Mouse (Mus musculus): ENCODE results near the gene Cacna2d3. TPM values are rescaled to one million over a fixed set of nuclear protein-coding genes. Genes with fewer than 3 reads are reported as not detected.

Cacna2d3 gene
- polyA plus RNA-seq, 1 experiment from 2014 or later, result 19.1 TPM

- no peak for ATAC-seq (ENCODE audit: insufficient read depth, low FRiP score, low TSS enrichment)
- H3K27ac ChIP-seq (ENCODE audit: low read depth, low read length), result no peak overlapping the region
Observed at GRCm38 (mm10) chr14:29040606-29041364, 680.9 kb downstream of the Cacna2d3 start.

GRCm38 (mm10) chr14:29038246-29038645 lies 683.4 kb downstream of the Cacna2d3 start:
- H3K4me3 ChIP-seq (ENCODE audit: low read depth, low read length), result no peak overlapping the region
- no peak overlapping the region for H3K9ac ChIP-seq (ENCODE audit: low read length)
- no peak overlapping the region for H3K27ac ChIP-seq (ENCODE audit: low read depth, low read length)
- H3K36me3 ChIP-seq (ENCODE audit: control insufficient read depth, insufficient read depth, low read length), result no peaks in the 10 kb centered on the region
- no peak for DNase-seq (ENCODE audit: low spot score)
- ATAC-seq (ENCODE audit: insufficient read depth, low FRiP score, low TSS enrichment), result no peak
- H3K9me3 ChIP-seq (ENCODE audit: control insufficient read depth, low read length), result no peaks in the 10 kb centered on the region
- 38% methylated on average over 5 of the region's 5 CpGs for WGBS
- H3K4me1 ChIP-seq (ENCODE audit: control insufficient read depth, insufficient read depth, low read length), result 0 out of 2 replicates have a peak, but pooled peaks cover 5% of the 10 kb centered on the region
- H3K27me3 ChIP-seq (ENCODE audit: control insufficient read depth, insufficient read depth, low read length), result no peaks in the 10 kb centered on the region
- H3K4me2 ChIP-seq (ENCODE audit: low read depth), result no peak overlapping the region

More at GRCm38 (mm10) chr14:29040606-29041364, 680.9 kb downstream of the Cacna2d3 start:
- H3K9ac ChIP-seq (ENCODE audit: low read length), result no peak overlapping the region
- no peaks in the 10 kb centered on the region for H3K27me3 ChIP-seq (ENCODE audit: control insufficient read depth, insufficient read depth, low read length)
- 41% methylated on average over 9 of the region's 9 CpGs for WGBS
- H3K36me3 ChIP-seq (ENCODE audit: control insufficient read depth, insufficient read depth, low read length), result no peaks in the 10 kb centered on the region
- no peak overlapping the region for H3K4me3 ChIP-seq (ENCODE audit: low read depth, low read length)
- no peaks in the 10 kb centered on the region for H3K9me3 ChIP-seq (ENCODE audit: control insufficient read depth, low read length)
- H3K4me1 ChIP-seq (ENCODE audit: control insufficient read depth, insufficient read depth, low read length), result 0 out of 2 replicates have a peak, but pooled peaks cover 5% of the 10 kb centered on the region
- DNase-seq (ENCODE audit: low spot score), result peak; percentile 49
- H3K4me2 ChIP-seq (ENCODE audit: low read depth), result no peak overlapping the region

- H3K9ac ChIP-seq (ENCODE audit: low read length), result no peak overlapping the region
- H3K27ac ChIP-seq (ENCODE audit: low read depth, low read length), result no peak overlapping the region
- H3K9me3 ChIP-seq (ENCODE audit: control insufficient read depth, low read length), result no peaks in the 10 kb centered on the region
- DNase-seq (ENCODE audit: low spot score) (no peak), ATAC-seq (ENCODE audit: insufficient read depth, low FRiP score, low TSS enrichment) (no peak)
- H3K27me3 ChIP-seq (ENCODE audit: control insufficient read depth, insufficient read depth, low read length), result no peaks in the 10 kb centered on the region
- H3K4me3 ChIP-seq (ENCODE audit: low read depth, low read length), result no peak overlapping the region
- 91% methylated on average over 1 of the region's 1 CpGs for WGBS
- no peaks in the 10 kb centered on the region for H3K36me3 ChIP-seq (ENCODE audit: control insufficient read depth, insufficient read depth, low read length)
- H3K4me2 ChIP-seq (ENCODE audit: low read depth), result no peak overlapping the region
- H3K4me1 ChIP-seq (ENCODE audit: control insufficient read depth, insufficient read depth, low read length), result 0 out of 2 replicates have a peak, but pooled peaks cover 3% of the 10 kb centered on the region
Observed at GRCm38 (mm10) chr14:29031858-29032395, 689.7 kb downstream of the Cacna2d3 start.

- Histone ChIP-seq H3K4me1 (ENCODE audit: control insufficient read depth, insufficient read depth, low read length) (0 out of 2 replicates have a peak, but pooled peaks cover 3% of the 10 kb centered on the region), H3K4me3 (ENCODE audit: low read depth, low read length) (no peak overlapping the region), H3K27me3 (ENCODE audit: control insufficient read depth, insufficient read depth, low read length) (no peaks in the 10 kb centered on the region), H3K4me2 (ENCODE audit: low read depth) (no peak overlapping the region), H3K9me3 (ENCODE audit: control insufficient read depth, low read length) (no peaks in the 10 kb centered on the region), H3K36me3 (ENCODE audit: control insufficient read depth, insufficient read depth, low read length) (no peaks in the 10 kb centered on the region), H3K27ac (ENCODE audit: low read depth, low read length) (no peak overlapping the region), H3K9ac (ENCODE audit: low read length) (no peak overlapping the region)
- no peak for ATAC-seq (ENCODE audit: insufficient read depth, low FRiP score, low TSS enrichment)
- DNase-seq (ENCODE audit: low spot score), result no peak
- WGBS, result 71% methylated on average over 9 of the region's 9 CpGs
Observed at GRCm38 (mm10) chr14:29030519-29030918, 691.1 kb downstream of the Cacna2d3 start.

DNA sequence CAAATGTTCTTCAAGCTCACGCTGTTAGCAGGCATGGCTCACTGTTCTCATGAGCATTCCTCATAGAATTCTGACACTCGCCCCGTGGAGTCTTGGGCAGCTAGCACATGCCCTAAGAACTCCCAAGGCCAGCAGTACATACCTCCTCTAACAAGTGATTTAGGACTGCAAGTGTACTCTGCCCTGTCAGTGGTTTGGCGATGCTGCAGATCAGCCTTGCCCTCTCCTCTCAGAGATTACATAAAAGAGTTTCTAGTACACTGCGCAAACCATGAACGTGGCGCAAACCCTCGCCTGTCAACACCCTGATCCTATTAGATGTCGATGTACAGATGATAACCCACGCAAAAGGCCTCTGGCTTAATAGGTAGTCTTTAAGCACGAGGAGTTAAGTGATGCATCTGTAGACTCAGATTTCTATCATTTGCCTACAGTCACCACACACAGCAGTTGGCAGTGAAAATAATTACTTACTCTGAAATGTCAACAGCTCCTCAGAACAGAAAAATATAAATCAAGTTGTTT lies 691.7 kb downstream of the Cacna2d3 start:
- no peaks in the 10 kb centered on the region for H3K9me3 ChIP-seq (ENCODE audit: control insufficient read depth, low read length)
- no peaks in the 10 kb centered on the region for H3K36me3 ChIP-seq (ENCODE audit: control insufficient read depth, insufficient read depth, low read length)
- DNase-seq (ENCODE audit: low spot score) (no peak), ATAC-seq (ENCODE audit: insufficient read depth, low FRiP score, low TSS enrichment) (no peak)
- 0 out of 2 replicates have a peak, but pooled peaks cover 3% of the 10 kb centered on the region for H3K4me1 ChIP-seq (ENCODE audit: control insufficient read depth, insufficient read depth, low read length)
- H3K9ac ChIP-seq (ENCODE audit: low read length), result no peak overlapping the region
- no peak overlapping the region for H3K27ac ChIP-seq (ENCODE audit: low read depth, low read length)
- H3K4me3 ChIP-seq (ENCODE audit: low read depth, low read length), result no peak overlapping the region
- H3K4me2 ChIP-seq (ENCODE audit: low read depth), result no peak overlapping the region
- no peaks in the 10 kb centered on the region for H3K27me3 ChIP-seq (ENCODE audit: control insufficient read depth, insufficient read depth, low read length)
- 80% methylated on average over 11 of the region's 11 CpGs for WGBS

DNA sequence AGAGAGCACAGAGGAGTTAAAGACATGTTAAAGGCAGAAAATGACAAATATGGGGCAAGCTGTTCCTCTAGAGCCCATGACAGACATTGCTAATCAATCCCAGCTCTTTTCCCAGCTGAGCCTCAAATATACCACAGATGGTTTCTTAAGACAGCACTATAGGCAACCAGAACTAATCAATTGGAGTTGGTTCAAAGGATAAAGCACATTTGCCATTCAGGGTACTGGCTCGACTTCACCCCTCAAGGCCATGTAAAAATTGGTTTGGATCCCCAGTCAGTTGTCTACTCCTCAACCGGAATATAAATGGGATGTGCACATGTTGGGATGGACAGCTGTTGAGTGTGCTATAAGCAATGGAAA lies 692.6 kb downstream of the Cacna2d3 start:
- WGBS, result 42% methylated on average over 2 of the region's 2 CpGs
- ATAC-seq (ENCODE audit: insufficient read depth, low FRiP score, low TSS enrichment) (peak; percentile 38), DNase-seq (ENCODE audit: low spot score) (peak; percentile 25)
- H3K27me3 ChIP-seq (ENCODE audit: control insufficient read depth, insufficient read depth, low read length), result no peaks in the 10 kb centered on the region
- H3K27ac ChIP-seq (ENCODE audit: low read depth, low read length), result no peak overlapping the region
- H3K4me1 ChIP-seq (ENCODE audit: control insufficient read depth, insufficient read depth, low read length), result 0 out of 2 replicates have a peak, but pooled peaks cover 3% of the 10 kb centered on the region
- H3K9me3 ChIP-seq (ENCODE audit: control insufficient read depth, low read length), result no peaks in the 10 kb centered on the region
- H3K4me3 ChIP-seq (ENCODE audit: low read depth, low read length), result no peak overlapping the region
- no peak overlapping the region for H3K9ac ChIP-seq (ENCODE audit: low read length)
- no peak overlapping the region for H3K4me2 ChIP-seq (ENCODE audit: low read depth)
- no peaks in the 10 kb centered on the region for H3K36me3 ChIP-seq (ENCODE audit: control insufficient read depth, insufficient read depth, low read length)

DNA sequence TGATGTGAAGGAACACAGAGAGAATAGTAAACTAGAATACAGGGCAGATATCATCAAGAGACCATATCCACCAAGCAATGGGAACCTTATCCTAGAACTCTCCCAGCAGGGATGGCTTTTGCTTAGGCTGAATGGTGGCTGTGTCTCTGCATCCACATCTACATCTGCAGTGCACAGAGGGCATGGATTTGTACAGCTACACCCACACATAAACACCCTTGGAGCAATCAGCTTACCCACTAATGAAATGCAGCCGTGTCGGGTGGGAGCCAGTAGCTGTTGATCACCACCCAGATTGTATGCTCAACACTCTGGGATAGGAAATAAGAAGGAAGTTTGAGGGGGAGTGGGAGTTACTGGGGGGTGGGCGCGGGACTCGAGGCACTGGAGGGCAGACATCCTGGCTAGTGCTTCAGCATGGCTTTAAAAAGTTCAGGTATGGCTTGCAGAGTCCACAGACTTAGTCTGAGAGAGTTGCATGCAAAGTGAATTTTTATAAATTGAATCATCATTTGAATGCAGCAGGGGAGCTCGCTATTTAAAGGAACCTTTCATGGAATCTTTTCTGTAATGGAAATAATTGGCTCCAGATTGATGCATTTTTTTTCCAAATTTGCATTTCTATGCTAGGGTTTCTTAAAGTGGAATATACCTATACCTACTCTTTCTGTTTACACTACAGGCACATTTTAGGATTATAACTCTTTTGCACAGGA lies 693.1 kb downstream of the Cacna2d3 start:
- no peak for DNase-seq (ENCODE audit: low spot score)
- no peak overlapping the region for H3K9ac ChIP-seq (ENCODE audit: low read length)
- 69% methylated on average over 6 of the region's 6 CpGs for WGBS

GRCm38 (mm10) chr14:29027276-29027675 lies 694.4 kb downstream of the Cacna2d3 start:
- no peak for ATAC-seq (ENCODE audit: insufficient read depth, low FRiP score, low TSS enrichment)
- no peaks in the 10 kb centered on the region for H3K9me3 ChIP-seq (ENCODE audit: control insufficient read depth, low read length)
- WGBS, result 93% methylated on average over 5 of the region's 5 CpGs
- no peak overlapping the region for H3K9ac ChIP-seq (ENCODE audit: low read length)
- H3K4me2 ChIP-seq (ENCODE audit: low read depth), result no peak overlapping the region
- 0 out of 2 replicates have a peak, but pooled peaks cover 3% of the 10 kb centered on the region for H3K4me1 ChIP-seq (ENCODE audit: control insufficient read depth, insufficient read depth, low read length)
- no peak for DNase-seq (ENCODE audit: low spot score)
- H3K27ac ChIP-seq (ENCODE audit: low read depth, low read length), result no peak overlapping the region
- no peak overlapping the region for H3K4me3 ChIP-seq (ENCODE audit: low read depth, low read length)
- H3K36me3 ChIP-seq (ENCODE audit: control insufficient read depth, insufficient read depth, low read length), result no peaks in the 10 kb centered on the region
- no peaks in the 10 kb centered on the region for H3K27me3 ChIP-seq (ENCODE audit: control insufficient read depth, insufficient read depth, low read length)

More for the DNA sequence above, 693.1 kb downstream of the Cacna2d3 start:
- Histone ChIP-seq H3K4me2 (ENCODE audit: low read depth) (no peak overlapping the region), H3K36me3 (ENCODE audit: control insufficient read depth, insufficient read depth, low read length) (no peaks in the 10 kb centered on the region), H3K4me1 (ENCODE audit: control insufficient read depth, insufficient read depth, low read length) (0 out of 2 replicates have a peak, but pooled peaks cover 3% of the 10 kb centered on the region), H3K27me3 (ENCODE audit: control insufficient read depth, insufficient read depth, low read length) (no peaks in the 10 kb centered on the region), H3K4me3 (ENCODE audit: low read depth, low read length) (no peak overlapping the region), H3K27ac (ENCODE audit: low read depth, low read length) (no peak overlapping the region), H3K9me3 (ENCODE audit: control insufficient read depth, low read length) (no peaks in the 10 kb centered on the region)
- no peak for ATAC-seq (ENCODE audit: insufficient read depth, low FRiP score, low TSS enrichment)

Data from neural tube, embryonic 11.5 days (tissue).